In genomic region chr2:51238131-51238931, GRCm38 (mm10) we compare ENCODE assay signal across 8 mouse cellular contexts.
DNase-seq lines count a peak whose midpoint lies in the region; ATAC-seq and TF ChIP-seq lines count a peak whose summit lies in the region.

No protein-coding gene starts in this region.

- peak overlapping the region; percentile 53 for H3K4me2 ChIP-seq in heart, embryonic 11.5 days
- H3K4me2 ChIP-seq in forebrain, embryonic 16.5 days (ENCODE audit: low read length): peak overlapping the region; percentile 21
- H3K4me2 ChIP-seq in midbrain, embryonic 14.5 days (ENCODE audit: low read length): peak overlapping the region; percentile 41

- intact Hi-C loops in gastrocnemius, postnatal 36 days (cut with DNase I): no loop called here

- peak overlapping the region; percentile 12; the same call in 1 of the 2 replicates for H3K4me3 ChIP-seq in heart, embryonic 11.5 days (ENCODE audit: low read depth, low read length)
- H3K4me3 ChIP-seq in ES-E14 (ENCODE audit: insufficient read depth in 1 of 2, low read depth in 1 of 2, low read length in 2 of 2, poor library complexity in 1 of 2, severe bottlenecking in 1 of 2): no peak overlapping the region
- no peak overlapping the region for H3K4me3 ChIP-seq in forebrain, embryonic 16.5 days (replicated peaks; ENCODE audit: low read length)
- no peak overlapping the region for H3K4me3 ChIP-seq in midbrain, embryonic 14.5 days (replicated peaks; ENCODE audit: low read depth, low read length)

- H3K4me1 ChIP-seq in heart, embryonic 11.5 days (ENCODE audit: control insufficient read depth, insufficient read depth, low read length): no peaks in the 10 kb centered on the region
- H3K4me1 ChIP-seq in ES-E14 (ENCODE audit: control insufficient read depth in 2 of 2, insufficient read depth in 2 of 2, low read length in 2 of 2, poor library complexity in 1 of 2): no peaks in the 10 kb centered on the region
- H3K4me1 ChIP-seq in forebrain, embryonic 16.5 days (replicated peaks; ENCODE audit: control insufficient read depth, insufficient read depth, low read length): peaks cover 12% of the 10 kb centered on the region
- peaks cover 11% of the 10 kb centered on the region; the same call in 1 of the 2 replicates for H3K4me1 ChIP-seq in midbrain, embryonic 14.5 days (ENCODE audit: control insufficient read depth, insufficient read depth, low read length)

- no peaks in the 10 kb centered on the region for H3K9me3 ChIP-seq in heart, embryonic 11.5 days (replicated peaks; ENCODE audit: control insufficient read depth, low read length)
- H3K9me3 ChIP-seq in ES-E14 (ENCODE audit: control insufficient read depth, insufficient read depth, low read depth, low read length): no peaks in the 10 kb centered on the region
- no peaks in the 10 kb centered on the region for H3K9me3 ChIP-seq in forebrain, embryonic 16.5 days (ENCODE audit: control insufficient read depth, low read length)
- no peaks in the 10 kb centered on the region for H3K9me3 ChIP-seq in midbrain, embryonic 14.5 days (ENCODE audit: control insufficient read depth, low read length)

- no peaks in the 10 kb centered on the region for H3K36me3 ChIP-seq in heart, embryonic 11.5 days (ENCODE audit: control insufficient read depth, insufficient read depth, low read length)
- no peaks in the 10 kb centered on the region for H3K36me3 ChIP-seq in ES-E14 (ENCODE audit: control insufficient read depth, insufficient read depth, low read length, poor library complexity, severe bottlenecking)
- no peaks in the 10 kb centered on the region for H3K36me3 ChIP-seq in forebrain, embryonic 16.5 days (ENCODE audit: control insufficient read depth, insufficient read depth)
- no peaks in the 10 kb centered on the region for H3K36me3 ChIP-seq in midbrain, embryonic 14.5 days (ENCODE audit: control insufficient read depth, insufficient read depth, low read length)

- WGBS in heart, embryonic 11.5 days (ENCODE audit: insufficient replicate concordance): 11% methylated on average over 16 of the region's 16 CpGs
- 12% methylated on average over 16 of the region's 16 CpGs for WGBS in forebrain, embryonic 16.5 days
- 5% methylated on average over 16 of the region's 16 CpGs for WGBS in midbrain, embryonic 14.5 days

- no peaks in the 10 kb centered on the region for H3K27me3 ChIP-seq in heart, embryonic 11.5 days (ENCODE audit: control insufficient read depth, insufficient read depth, low read length)
- H3K27me3 ChIP-seq in forebrain, embryonic 16.5 days (replicated peaks; ENCODE audit: control insufficient read depth, insufficient read depth, low read length): no peaks in the 10 kb centered on the region
- no peaks in the 10 kb centered on the region for H3K27me3 ChIP-seq in midbrain, embryonic 14.5 days (ENCODE audit: control insufficient read depth, insufficient read depth, low read length)

- ATAC-seq in heart, embryonic 11.5 days (replicated peaks; ENCODE audit: insufficient number of reproducible peaks, low FRiP score, low TSS enrichment): no peak
- ATAC-seq in forebrain, embryonic 16.5 days: 0 out of 2 replicates have a peak, but pooled peaks have one; percentile 33
- peak; percentile 60; the same call in 1 of the 2 replicates for ATAC-seq in midbrain, embryonic 14.5 days (ENCODE audit: low FRiP score, low TSS enrichment)

- no peak overlapping the region for H3K9ac ChIP-seq in heart, embryonic 11.5 days (ENCODE audit: low read depth, low read length)
- no peak overlapping the region for H3K9ac ChIP-seq in ES-E14 (ENCODE audit: insufficient read depth, low read depth, low read length, poor library complexity, severe bottlenecking)
- no peak overlapping the region for H3K9ac ChIP-seq in forebrain, embryonic 16.5 days (replicated peaks; ENCODE audit: low read depth, low read length)
- no peak overlapping the region for H3K9ac ChIP-seq in midbrain, embryonic 14.5 days (replicated peaks; ENCODE audit: low read length)

- in situ Hi-C loops in ES-E14 (cut with MboI; ENCODE audit: low sequenced_read_pairs in 2 of 2, unreplicated experiment in 2 of 2): no loop called here

- DNase-seq in heart, adult 18-20 months: no peak
- no peak for DNase-seq in ES-E14 (ENCODE audit: low read depth, low spot score)
- peak; percentile 59 for DNase-seq in midbrain, embryonic 14.5 days
- no peak for DNase-seq in right cerebral cortex, postnatal 10 days (ENCODE audit: low spot score in 2 of 2)
- no peak for DNase-seq in layer of hippocampus, postnatal 36 days
- no peak for DNase-seq in gastrocnemius, postnatal 36 days

- H3K27ac ChIP-seq in heart, embryonic 11.5 days (ENCODE audit: low read depth, low read length): no peak overlapping the region
- H3K27ac ChIP-seq in ES-E14 (ENCODE audit: insufficient read depth, low read depth, low read length, poor library complexity, severe bottlenecking): no peak overlapping the region
- H3K27ac ChIP-seq in forebrain, embryonic 16.5 days (ENCODE audit: low read length): no peak overlapping the region
- no peak overlapping the region for H3K27ac ChIP-seq in midbrain, embryonic 14.5 days (replicated peaks; ENCODE audit: low read depth, low read length)

TF ChIP-seq in ES-E14, 5 proteins besides CTCF, POLR2A, EP300 and RAD21:
- TF ChIP-seq ZC3H11A (IDR thresholded peaks at IDR 0.05; ENCODE audit: borderline replicate concordance, low read depth, low read length) (no peak), ZNF384 (IDR thresholded peaks at IDR 0.05; ENCODE audit: low read depth, low read length) (0 out of 2 replicates have a peak, but pooled peaks have one; percentile 41), CHD2 (IDR thresholded peaks at IDR 0.05; ENCODE audit: low read depth, low read length) (no peak), HCFC1 (IDR thresholded peaks at IDR 0.05; ENCODE audit: borderline replicate concordance, insufficient read depth, low read length) (no peak)
